Mouse (Mus musculus): ENCODE results near the gene Clec3a. TPM values are rescaled to one million over a fixed set of nuclear protein-coding genes. Genes with fewer than 3 reads are reported as not detected.
A peak's percentile ranks its signal among the peaks of the same experiment; 100 is the strongest.

The Clec3a gene
- polyA plus RNA-seq (2011; ENCODE audit: insufficient read length, low read depth, missing spikeins): not detected in 2 replicates

GRCm38 (mm10) chr8:114417786-114418185, at the start of gene Clec3a:
Clec3a (plus strand) TSS chr8:114418086.
- Histone ChIP-seq H3K27ac (ENCODE audit: insufficient read depth, low read length) (no peak within 1 kb of the TSS), H3K4me3 (ENCODE audit: insufficient read depth, low read length) (no peak within 1 kb of the TSS), H3K4me1 (ENCODE audit: control insufficient read depth, insufficient read depth, low read length) (no peaks in the 10 kb centered on the region)
- TF ChIP-seq POLR2A (IDR thresholded peaks at IDR 0.05; ENCODE audit: low read depth, low read length): no peak
- TF ChIP-seq CTCF (IDR thresholded peaks at IDR 0.05; ENCODE audit: borderline replicate concordance, insufficient read depth, low read length): no peak

DNA sequence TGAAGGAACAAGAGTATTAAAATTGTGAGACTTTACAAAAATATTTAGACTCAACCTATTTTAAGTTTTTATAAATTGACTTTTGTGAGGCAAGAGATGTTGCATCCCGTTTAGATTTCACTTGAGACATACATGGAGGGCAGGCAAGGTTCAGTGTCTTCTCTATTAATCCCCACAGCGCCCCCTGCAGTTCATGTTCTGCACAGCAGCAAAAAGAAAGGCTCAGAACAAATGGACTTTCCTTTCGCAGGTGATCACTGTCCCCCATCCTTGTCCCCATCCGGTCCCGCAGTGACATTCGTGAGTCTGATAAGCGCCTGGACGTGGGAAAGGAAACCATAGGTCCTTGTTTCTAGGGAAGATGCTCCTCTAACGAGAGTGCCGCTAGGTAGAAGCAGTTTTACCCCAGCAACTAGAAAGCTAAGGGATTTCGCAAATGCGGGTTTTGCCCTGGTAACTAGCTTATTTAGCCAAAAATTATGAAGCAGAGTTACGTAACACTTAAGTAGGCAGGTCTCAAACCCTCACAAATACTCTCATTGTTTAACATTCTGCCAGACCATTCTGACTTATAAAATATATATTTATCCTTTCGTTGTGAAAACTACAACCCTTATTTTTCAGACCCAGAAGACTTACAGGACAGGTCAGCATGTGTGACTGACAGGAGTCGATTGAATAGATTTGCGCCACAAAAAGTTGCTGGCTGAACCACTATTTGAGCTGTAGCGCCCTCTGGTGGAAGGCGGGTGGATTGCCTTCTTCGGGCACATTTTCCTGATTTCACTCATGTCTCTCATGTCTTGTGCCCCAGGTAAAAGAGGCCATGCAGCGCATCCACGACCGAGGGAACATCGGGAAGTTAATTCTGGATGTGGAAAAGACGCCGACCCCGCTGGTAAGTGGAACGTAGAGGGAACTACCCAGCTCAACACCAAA, 48.6 kb upstream of the Clec3a start:
- no peak overlapping the region for H3K4me3 ChIP-seq (ENCODE audit: insufficient read depth, low read length)
- TF ChIP-seq POLR2A (IDR thresholded peaks at IDR 0.05; ENCODE audit: low read depth, low read length): no peak
- peak; percentile 78 for TF ChIP-seq CTCF (IDR thresholded peaks at IDR 0.05; ENCODE audit: borderline replicate concordance, insufficient read depth, low read length)
- no peak overlapping the region for H3K27ac ChIP-seq (ENCODE audit: insufficient read depth, low read length)
- no peaks in the 10 kb centered on the region for H3K4me1 ChIP-seq (ENCODE audit: control insufficient read depth, insufficient read depth, low read length)

DNA sequence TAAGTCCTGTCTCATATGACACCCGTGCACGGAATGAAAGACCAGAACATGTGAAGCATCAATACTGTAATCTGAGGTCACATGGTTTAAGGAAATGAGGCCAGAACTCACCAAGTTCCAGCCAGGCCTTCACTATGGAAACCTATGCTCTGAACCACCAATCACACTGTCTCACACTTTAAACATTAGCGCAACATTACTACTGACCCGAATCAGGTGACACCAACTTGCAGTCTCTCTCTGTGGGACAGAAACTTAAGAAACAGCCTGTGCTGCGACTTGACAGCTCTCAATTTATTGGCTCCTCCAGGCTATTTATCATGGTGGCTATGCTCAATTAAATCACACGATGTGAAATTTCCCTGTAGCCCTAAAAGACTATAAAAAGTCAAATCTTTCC, 43.5 kb upstream of the Clec3a start:
- no peaks in the 10 kb centered on the region for H3K4me1 ChIP-seq (ENCODE audit: control insufficient read depth, insufficient read depth, low read length)
- no peak overlapping the region for H3K27ac ChIP-seq (ENCODE audit: insufficient read depth, low read length)
- H3K4me3 ChIP-seq (ENCODE audit: insufficient read depth, low read length): no peak overlapping the region
- TF ChIP-seq CTCF (IDR thresholded peaks at IDR 0.05; ENCODE audit: borderline replicate concordance, insufficient read depth, low read length) (no peak), POLR2A (IDR thresholded peaks at IDR 0.05; ENCODE audit: low read depth, low read length) (no peak)

- TF ChIP-seq POLR2A (IDR thresholded peaks at IDR 0.05; ENCODE audit: low read depth, low read length) (no peak), CTCF (IDR thresholded peaks at IDR 0.05; ENCODE audit: borderline replicate concordance, insufficient read depth, low read length) (no peak)
- Histone ChIP-seq H3K4me3 (ENCODE audit: insufficient read depth, low read length) (no peak overlapping the region), H3K4me1 (ENCODE audit: control insufficient read depth, insufficient read depth, low read length) (no peaks in the 10 kb centered on the region), H3K27ac (ENCODE audit: insufficient read depth, low read length) (no peak overlapping the region)
These were observed 33.7 kb upstream of the Clec3a start for GRCm38 (mm10) chr8:114384189-114384588.

GRCm38 (mm10) chr8:114387494-114387893, 30.4 kb upstream of the Clec3a start:
- TF ChIP-seq CTCF (IDR thresholded peaks at IDR 0.05; ENCODE audit: borderline replicate concordance, insufficient read depth, low read length) (no peak), POLR2A (IDR thresholded peaks at IDR 0.05; ENCODE audit: low read depth, low read length) (no peak)
- Histone ChIP-seq H3K4me3 (ENCODE audit: insufficient read depth, low read length) (no peak overlapping the region), H3K4me1 (ENCODE audit: control insufficient read depth, insufficient read depth, low read length) (no peaks in the 10 kb centered on the region), H3K27ac (ENCODE audit: insufficient read depth, low read length) (no peak overlapping the region)

GRCm38 (mm10) chr8:114390465-114391254, 27.2 kb upstream of the Clec3a start:
- H3K4me3 ChIP-seq (ENCODE audit: insufficient read depth, low read length): no peak overlapping the region
- no peaks in the 10 kb centered on the region for H3K4me1 ChIP-seq (ENCODE audit: control insufficient read depth, insufficient read depth, low read length)
- no peak overlapping the region for H3K27ac ChIP-seq (ENCODE audit: insufficient read depth, low read length)
- TF ChIP-seq CTCF (IDR thresholded peaks at IDR 0.05; ENCODE audit: borderline replicate concordance, insufficient read depth, low read length): no peak
- no peak for TF ChIP-seq POLR2A (IDR thresholded peaks at IDR 0.05; ENCODE audit: low read depth, low read length)

DNA sequence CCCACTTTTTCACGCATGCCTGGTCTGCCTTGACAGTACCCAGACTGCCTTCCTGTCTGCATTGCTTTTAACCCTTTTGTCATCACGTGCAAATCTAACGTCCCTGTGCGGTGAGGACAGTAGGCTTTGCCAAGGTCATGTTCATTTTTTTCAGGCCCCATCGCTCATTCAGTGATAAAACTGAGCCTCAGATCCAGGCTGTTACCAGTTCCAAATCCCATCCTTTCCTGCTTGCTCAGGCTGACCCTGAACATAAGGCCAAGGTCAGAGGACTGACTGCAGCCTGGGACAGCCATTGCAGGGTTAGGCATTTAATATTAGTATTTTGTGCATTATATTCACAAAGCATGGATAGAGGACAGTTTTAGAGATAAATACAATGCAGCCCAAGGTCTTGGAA, 19.6 kb upstream of the Clec3a start:
- no peak overlapping the region for H3K27ac ChIP-seq (ENCODE audit: insufficient read depth, low read length)
- H3K4me1 ChIP-seq (ENCODE audit: control insufficient read depth, insufficient read depth, low read length): no peaks in the 10 kb centered on the region
- TF ChIP-seq POLR2A (IDR thresholded peaks at IDR 0.05; ENCODE audit: low read depth, low read length) (no peak), CTCF (IDR thresholded peaks at IDR 0.05; ENCODE audit: borderline replicate concordance, insufficient read depth, low read length) (no peak)
- no peak overlapping the region for H3K4me3 ChIP-seq (ENCODE audit: insufficient read depth, low read length)

DNA sequence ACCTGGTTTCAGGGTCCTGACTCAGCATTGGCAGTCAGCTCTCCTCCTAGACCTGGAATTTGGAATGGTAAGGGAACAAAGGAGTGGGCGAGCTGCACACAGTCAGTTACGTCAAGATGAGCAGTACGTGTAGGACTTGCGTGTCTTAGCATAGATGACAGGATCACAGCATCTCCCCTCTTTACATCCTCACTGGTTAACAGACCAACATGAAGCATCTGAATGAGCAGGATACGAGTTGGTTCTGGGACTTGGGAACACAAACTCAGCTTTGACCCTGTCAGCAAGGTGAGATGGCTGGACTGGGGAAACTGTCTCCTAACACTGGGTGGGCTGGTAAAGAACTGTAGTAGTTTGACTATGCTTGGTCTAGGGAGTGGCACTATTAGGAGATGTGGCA, 18.6 kb upstream of the Clec3a start:
- TF ChIP-seq POLR2A (IDR thresholded peaks at IDR 0.05; ENCODE audit: low read depth, low read length): no peak
- no peak for TF ChIP-seq CTCF (IDR thresholded peaks at IDR 0.05; ENCODE audit: borderline replicate concordance, insufficient read depth, low read length)
- Histone ChIP-seq H3K27ac (ENCODE audit: insufficient read depth, low read length) (no peak overlapping the region), H3K4me1 (ENCODE audit: control insufficient read depth, insufficient read depth, low read length) (no peaks in the 10 kb centered on the region), H3K4me3 (ENCODE audit: insufficient read depth, low read length) (no peak overlapping the region)

- no peak overlapping the region for H3K4me3 ChIP-seq (ENCODE audit: insufficient read depth, low read length)
- no peaks in the 10 kb centered on the region for H3K4me1 ChIP-seq (ENCODE audit: control insufficient read depth, insufficient read depth, low read length)
- no peak overlapping the region for H3K27ac ChIP-seq (ENCODE audit: insufficient read depth, low read length)
- no peak for TF ChIP-seq CTCF (IDR thresholded peaks at IDR 0.05; ENCODE audit: borderline replicate concordance, insufficient read depth, low read length)
- no peak for TF ChIP-seq POLR2A (IDR thresholded peaks at IDR 0.05; ENCODE audit: low read depth, low read length)
These were observed 16.2 kb upstream of the Clec3a start for GRCm38 (mm10) chr8:114401679-114402078.

All from embryonic fibroblast, embryonic 13.5 days (primary cell).